Mouse (Mus musculus) liver, adult 2 months (tissue): ENCODE results near the gene Ccl20. TPM values are rescaled to one million over a fixed set of nuclear protein-coding genes. Genes with fewer than 3 reads are reported as not detected.

Source experiments
- DNase-seq: peaks from one replicate; pipeline ENCODE4 v3.0.0-alpha.2; 2011; ENCODE audit warnings: low read depth, low spot score; ENCODE audit errors: extremely low read depth
- H3K27ac ChIP-seq: fragments of 200-500 bp; replicated peaks from 2 replicates; pipeline ENCODE4 v1.5.1; 2012; ENCODE audit warnings: low read depth, mild to moderate bottlenecking, control low read depth, inconsistent platforms, low read length; ENCODE audit not compliant: insufficient read depth
- H3K27me3 ChIP-seq: fragments of 200-500 bp; 2 replicates; pipeline ENCODE4 v1.6.1; 2012; ENCODE audit warnings: mild to moderate bottlenecking, moderate library complexity, low read length, inconsistent platforms; ENCODE audit not compliant: control insufficient read depth, insufficient read depth
- H3K36me3 ChIP-seq: fragments of 200-500 bp; 2 replicates; pipeline ENCODE4 v1.6.1; 2012; ENCODE audit warnings: low read length, inconsistent platforms; ENCODE audit not compliant: control insufficient read depth, insufficient read depth
- H3K4me1 ChIP-seq: fragments of 200-500 bp; 2 replicates; pipeline ENCODE4 v1.6.1; 2011; ENCODE audit warnings: low read length; ENCODE audit not compliant: control insufficient read depth, insufficient read depth
- H3K4me3 ChIP-seq: fragments of 200-500 bp; 2 replicates; pipeline ENCODE4 v1.5.1; 2011; ENCODE audit warnings: low read depth, mild to moderate bottlenecking, control low read depth, low read length, moderate library complexity; ENCODE audit not compliant: insufficient read depth
- H3K79me2 ChIP-seq: fragments of 200-500 bp; 2 replicates; pipeline ENCODE4 v1.6.1; 2012; ENCODE audit warnings: inconsistent platforms, mild to moderate bottlenecking, low read length, moderate library complexity; ENCODE audit not compliant: control insufficient read depth, insufficient read depth
- H3K9ac ChIP-seq: fragments of 200-500 bp; 2 replicates; pipeline ENCODE4 v1.6.1; 2012; ENCODE audit warnings: low read depth, mild to moderate bottlenecking, control low read depth, inconsistent platforms, low read length
- CTCF ChIP-seq: fragments of 200-500 bp; IDR thresholded peaks from 2 replicates; pipeline ENCODE4 v1.5.1; 2011; ENCODE audit warnings: low read depth, low read length, control low read depth
- POLR2A ChIP-seq: fragments of 200-500 bp; IDR thresholded peaks from 2 replicates; pipeline ENCODE4 v1.6.1; 2011; ENCODE audit warnings: low read length, control low read depth; ENCODE audit not compliant: insufficient read depth; ENCODE audit errors: extremely low read depth
- WGBS: fragments of 180-500 bp; shearing (Covaris S2); methylation state at CpG from one replicate; pipeline ENCODE4 v1.1.7; 2018; 5-methylcytosine and 5-hydroxymethylcytosine counted together
- polyA plus RNA-seq: library from polyadenylated mRNA; depleted of rRNA; stranded (reverse); fragments of >200 nt; gene quantifications from 2 replicates; pipeline ENCODE4 v1.2.3, GENCODE M21; 2012
- total RNA-seq: library from RNA; depleted of rRNA; stranded (reverse); fragments of >200 nt; gene quantifications from 2 replicates; pipeline ENCODE4 v1.2.3, GENCODE M21; 2014

Gene Ccl20
- total and polyA plus RNA-seq, 2 experiments: not detected

DNA sequence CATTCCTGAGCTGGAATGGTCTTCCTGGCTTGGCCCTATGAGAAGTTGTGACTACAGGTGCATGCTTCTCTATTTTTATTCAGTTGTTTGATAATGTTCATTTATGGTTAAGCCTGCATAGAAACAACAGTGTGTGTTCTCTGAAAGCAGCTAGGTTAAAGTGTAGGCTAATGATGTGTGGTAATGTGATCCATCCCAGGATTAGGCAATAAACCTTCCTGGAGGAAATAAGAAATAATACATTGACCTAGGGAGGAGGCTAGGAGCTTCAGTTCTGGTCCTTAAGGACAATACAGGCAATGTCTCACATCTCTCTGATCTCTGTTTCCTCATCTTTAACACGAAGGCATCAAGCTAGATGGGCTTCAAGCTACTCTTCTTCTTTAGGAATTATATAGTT lies 11.1 kb upstream of the Ccl20 start:
- Histone ChIP-seq H3K79me2 (no peaks in the 10 kb centered on the region), H3K27ac (no peak overlapping the region), H3K4me3 (no peak overlapping the region), H3K9ac (no peak overlapping the region), H3K27me3 (no peaks in the 10 kb centered on the region), H3K4me1 (no peaks in the 10 kb centered on the region), H3K36me3 (no peaks in the 10 kb centered on the region)
- no peak for DNase-seq
- 49% methylated on average over 1 of the region's 1 CpGs for WGBS
- TF ChIP-seq POLR2A (no peak), CTCF (no peak)

DNA sequence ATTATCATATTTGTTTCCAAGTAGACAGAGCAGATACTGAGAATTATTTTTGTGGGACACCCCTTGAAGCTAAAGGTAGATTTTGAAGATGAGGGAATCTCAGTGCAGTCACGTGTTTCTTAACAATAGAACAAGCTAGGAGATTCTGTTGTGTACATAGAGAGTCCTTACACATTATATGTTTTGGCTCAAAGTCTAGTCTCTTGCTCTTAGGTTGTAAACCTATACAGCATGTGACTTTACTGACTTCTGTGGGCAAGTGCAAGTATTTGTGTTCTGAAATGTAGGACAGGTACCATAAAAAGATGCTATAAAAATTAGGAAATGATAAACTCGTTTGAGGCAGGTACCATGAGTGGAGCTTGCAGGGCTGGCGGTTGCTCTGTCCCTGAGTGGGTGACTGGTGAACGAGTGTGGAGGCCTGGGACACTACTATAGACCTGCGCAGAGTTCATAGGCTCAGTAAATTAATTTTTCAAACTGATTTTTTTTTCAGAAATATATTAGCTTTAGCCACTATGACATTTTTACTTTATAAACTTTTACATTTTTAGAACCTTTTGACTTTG lies 9.1 kb upstream of the Ccl20 start:
- Histone ChIP-seq H3K36me3 (no peaks in the 10 kb centered on the region), H3K27ac (no peak overlapping the region), H3K79me2 (no peaks in the 10 kb centered on the region), H3K9ac (no peak overlapping the region), H3K4me3 (no peak overlapping the region), H3K4me1 (no peaks in the 10 kb centered on the region), H3K27me3 (no peaks in the 10 kb centered on the region)
- no peak for DNase-seq
- 72% methylated on average over 5 of the region's 5 CpGs for WGBS
- TF ChIP-seq POLR2A (no peak), CTCF (no peak)

DNA sequence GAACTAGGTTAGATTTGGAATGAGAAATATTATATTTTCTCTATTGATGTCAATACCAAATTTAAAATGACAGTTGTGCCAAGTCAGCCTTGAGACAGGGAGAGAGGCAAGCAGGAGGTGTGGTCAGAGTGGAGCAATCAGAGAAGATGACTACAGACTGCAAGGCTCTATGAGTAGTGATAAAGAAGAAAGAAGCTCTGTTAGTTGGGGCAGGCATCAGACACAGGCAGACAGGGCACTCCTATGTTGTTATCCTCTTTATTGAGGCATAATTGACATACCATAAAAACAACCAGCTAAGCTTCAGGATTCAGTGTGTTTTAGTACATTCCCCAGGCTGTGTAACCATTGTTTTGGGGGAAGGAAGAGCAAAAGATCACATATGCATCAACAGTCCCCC lies 5.6 kb upstream of the Ccl20 start:
- no peaks in the 10 kb centered on the region for H3K36me3 ChIP-seq
- no peaks in the 10 kb centered on the region for H3K79me2 ChIP-seq
- no peak overlapping the region for H3K9ac ChIP-seq
- no peak overlapping the region for H3K4me3 ChIP-seq
- H3K27ac ChIP-seq: no peak overlapping the region
- H3K27me3 ChIP-seq: no peaks in the 10 kb centered on the region
- no peak for DNase-seq
- H3K4me1 ChIP-seq: no peaks in the 10 kb centered on the region
- TF ChIP-seq POLR2A: no peak
- no peak for TF ChIP-seq CTCF

DNA sequence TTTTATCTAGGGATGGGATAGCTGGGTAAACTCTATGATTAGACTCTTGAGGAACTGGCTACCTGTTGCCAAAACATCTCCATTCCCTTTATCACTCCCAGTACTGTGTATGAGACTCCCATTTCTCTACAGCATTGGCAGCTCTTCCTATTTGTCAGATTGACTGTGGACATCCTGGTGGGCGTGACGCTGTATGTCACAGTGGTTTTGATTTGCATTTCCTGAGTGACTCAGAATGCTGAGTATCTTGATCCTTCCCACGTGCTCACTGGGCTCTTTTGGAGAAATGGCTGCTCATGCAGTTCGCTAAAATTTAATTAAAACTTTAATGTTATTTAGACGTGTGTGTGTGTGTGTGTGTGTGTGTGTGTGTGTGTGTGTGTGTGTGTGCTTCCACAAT lies 4.8 kb upstream of the Ccl20 start:
- 68% methylated on average over 5 of the region's 5 CpGs for WGBS
- H3K9ac ChIP-seq: no peak overlapping the region
- H3K27me3 ChIP-seq: no peaks in the 10 kb centered on the region; the same call in 1 of the 2 replicates
- H3K79me2 ChIP-seq: no peaks in the 10 kb centered on the region
- no peaks in the 10 kb centered on the region for H3K4me1 ChIP-seq
- H3K27ac ChIP-seq: no peak overlapping the region
- no peak overlapping the region for H3K4me3 ChIP-seq
- no peak for DNase-seq
- TF ChIP-seq CTCF (no peak), POLR2A (no peak)
- no peaks in the 10 kb centered on the region for H3K36me3 ChIP-seq

DNA sequence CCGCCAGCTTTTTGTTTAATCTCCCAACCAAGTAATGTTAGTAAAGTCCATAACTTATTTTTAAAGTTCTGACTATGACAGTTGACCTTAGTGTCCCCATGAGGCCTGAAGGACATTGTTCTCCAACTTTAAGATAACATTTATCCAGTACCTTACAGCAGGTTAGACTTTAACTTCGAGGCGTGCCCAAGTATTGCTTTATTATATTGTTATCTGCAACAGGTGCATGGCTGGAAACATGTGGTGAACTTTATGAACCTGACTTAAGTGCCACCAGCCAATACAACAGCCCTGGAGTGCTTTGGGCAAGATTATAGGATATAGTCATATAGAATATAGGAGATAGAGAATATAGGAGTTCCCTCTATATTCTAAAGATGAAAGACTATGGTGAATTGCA lies 651 bp downstream of the Ccl20 start:
- Histone ChIP-seq H3K27ac (no peak overlapping the region), H3K27me3 (no peaks in the 10 kb centered on the region; the same call in 1 of the 2 replicates), H3K4me3 (no peak overlapping the region), H3K79me2 (no peaks in the 10 kb centered on the region), H3K9ac (no peak overlapping the region), H3K4me1 (no peaks in the 10 kb centered on the region), H3K36me3 (no peaks in the 10 kb centered on the region)
- no peak for DNase-seq
- TF ChIP-seq CTCF (no peak), POLR2A (no peak)
- WGBS: 89% methylated on average over 3 of the region's 3 CpGs

DNA sequence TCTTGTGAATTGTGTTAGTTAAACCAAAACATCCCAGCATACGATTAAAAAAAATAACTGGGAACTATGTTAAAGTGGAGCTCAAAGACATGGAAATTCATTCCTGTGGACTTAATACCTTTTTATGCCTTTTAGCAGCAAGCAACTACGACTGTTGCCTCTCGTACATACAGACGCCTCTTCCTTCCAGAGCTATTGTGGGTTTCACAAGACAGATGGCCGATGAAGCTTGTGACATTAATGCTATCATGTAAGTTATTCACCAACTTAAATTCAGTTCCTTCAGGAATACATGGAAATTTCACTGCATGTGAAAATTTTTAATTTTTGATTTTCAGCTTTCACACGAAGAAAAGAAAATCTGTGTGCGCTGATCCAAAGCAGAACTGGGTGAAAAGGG lies 1.1 kb downstream of the Ccl20 start:
- no peak overlapping the region for H3K27ac ChIP-seq
- WGBS: 92% methylated on average over 7 of the region's 7 CpGs
- no peaks in the 10 kb centered on the region for H3K79me2 ChIP-seq
- TF ChIP-seq POLR2A (no peak), CTCF (no peak)
- H3K36me3 ChIP-seq: no peaks in the 10 kb centered on the region
- no peak overlapping the region for H3K4me3 ChIP-seq
- H3K9ac ChIP-seq: no peak overlapping the region
- DNase-seq: no peak
- H3K4me1 ChIP-seq: no peaks in the 10 kb centered on the region
- H3K27me3 ChIP-seq: no peaks in the 10 kb centered on the region; the same call in 1 of the 2 replicates
